13 mouse cellular contexts compared by ENCODE assay signal in the genomic region with DNA sequence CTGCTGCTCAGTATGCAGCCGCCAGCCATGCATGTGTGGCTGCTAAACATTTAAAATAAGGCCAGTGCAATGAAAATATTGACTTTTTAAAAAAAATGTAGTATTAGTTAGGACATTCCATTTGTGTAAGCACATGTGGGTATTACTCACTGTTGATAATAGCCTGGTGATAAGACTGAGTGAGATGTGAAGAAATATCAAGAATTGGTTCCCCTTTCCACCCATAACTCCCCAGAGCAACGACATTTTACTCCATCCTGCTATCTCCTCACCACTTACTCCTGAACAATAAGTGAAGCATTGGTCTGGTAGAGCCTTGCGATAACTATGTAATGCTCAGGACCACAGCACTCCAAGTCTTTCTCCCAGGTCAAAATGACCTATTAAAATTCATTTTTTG.
"Had no signal": no experiment of that assay in that cellular context is flagged by ENCODE, and none has a peak within 500 bp of the region (broad histone marks: within the 10 kb centered on the region; RNA-seq: fewer than 3 reads in every experiment).

No protein-coding gene starts in this region.

- H3K27ac ChIP-seq: liver, embryonic 13.5 days; midbrain, embryonic 13.5 days had no signal

- H3K9me3 ChIP-seq: liver, embryonic 13.5 days; midbrain, embryonic 13.5 days had no signal

- H3K9ac ChIP-seq: liver, embryonic 13.5 days; lung, embryonic 14.5 days; midbrain, embryonic 13.5 days had no signal

- H3K4me2 ChIP-seq: liver, embryonic 13.5 days; lung, embryonic 14.5 days; midbrain, embryonic 13.5 days had no signal

- H3K4me3 ChIP-seq: liver, embryonic 13.5 days; midbrain, embryonic 13.5 days had no signal

- H3K4me1 ChIP-seq: liver, embryonic 13.5 days had no signal

- H3K36me3 ChIP-seq: liver, embryonic 13.5 days; midbrain, embryonic 13.5 days had no signal

- ATAC-seq: intestine, embryonic 16.5 days; lung, postnatal 0 days; midbrain, embryonic 13.5 days had no signal

- DNase-seq: kidney, adult 18-20 months; kidney, adult 9 months; kidney, postnatal 14 days; kidney, postnatal 4 days; liver, embryonic 13.5 days; lung, embryonic 14.5 days; right cerebral cortex, postnatal 14 days; right cerebral cortex, postnatal 4 days; thymus, adult 18-20 months; thymus, postnatal 36 days had no signal
